In the genomic region with DNA sequence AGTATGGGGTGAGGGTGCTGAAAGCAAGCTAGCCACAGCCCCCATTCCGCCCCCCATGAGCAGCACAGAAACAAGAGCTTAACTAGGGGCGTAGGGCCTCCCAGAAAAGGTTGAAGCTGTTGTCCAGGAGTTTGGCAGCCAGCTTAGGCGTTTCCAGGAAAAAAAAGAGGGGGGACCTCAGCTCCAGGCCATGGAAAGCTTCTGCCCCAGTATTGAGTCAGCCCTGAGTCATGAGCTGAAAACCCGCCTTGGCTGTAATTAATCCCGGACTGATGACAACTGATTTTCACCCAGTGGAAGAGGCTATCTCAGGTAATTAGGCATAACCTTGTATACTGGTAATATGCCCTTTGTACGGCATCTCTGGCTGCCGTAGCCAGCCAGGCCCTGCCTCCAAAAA, we compare ENCODE assay signal across 9 mouse cellular contexts.
A peak's percentile ranks its signal among the peaks of the same experiment; 100 is the strongest.
DNase-seq lines count a peak whose midpoint lies in the region.
"Had no signal": no experiment of that assay in that cellular context is flagged by ENCODE, and none has a peak within 500 bp of the region (broad histone marks: within the 10 kb centered on the region; RNA-seq: fewer than 3 reads in every experiment).

No protein-coding gene starts in this region.

- intact Hi-C loops in heart, postnatal 36 days (cut with DNase I) = no loop called here

- peak; percentile 40 to 56 for DNase-seq in heart, adult 18-20 months
- no peak for DNase-seq in heart, postnatal 36 days
- DNase-seq in 3134 (ENCODE audit: extremely low read depth, insufficient read length, low spot score) (peak; percentile 25), NIH3T3 (ENCODE audit: low read depth) (peak; percentile 79)
- peak; percentile 85 for DNase-seq in fibroblast of lung, adult 2 months (ENCODE audit: low read depth)
- no peak for DNase-seq in right cerebral cortex, postnatal 36 days (ENCODE audit: low spot score in 2 of 2)
- no peak for DNase-seq in ovary, adult 18-20 months (ENCODE audit: low spot score)
- DNase-seq in right cerebral cortex, postnatal 4 days = no peak
- DNase-seq: cerebellum, adult 11 months had no signal

Comparison
In these comparisons a context has a peak if more than half of its experiments do, and no peak if none do; other contexts are left out.
1. DNase-seq: peak in heart, adult 18-20 months (2 of 2), 3134 (single experiment), NIH3T3 (single experiment) and fibroblast of lung, adult 2 months (single experiment); none in heart, postnatal 36 days (0 of 2), right cerebral cortex, postnatal 36 days (0 of 2), ovary, adult 18-20 months (single experiment) and right cerebral cortex, postnatal 4 days (single experiment).